ENCODE assay signal across 8 mouse cellular contexts in genomic region chr8:120393871-120394275, GRCm38 (mm10).
DNase-seq lines count a peak whose midpoint lies in the region; ATAC-seq lines count a peak whose summit lies in the region.

No protein-coding gene starts in this region.

- no peak overlapping the region for H3K4me3 ChIP-seq in heart, embryonic 11.5 days (ENCODE audit: low read depth, low read length)

- ATAC-seq in heart, embryonic 11.5 days (replicated peaks; ENCODE audit: insufficient number of reproducible peaks, low FRiP score, low TSS enrichment), result no peak
- ATAC-seq in common myeloid progenitor, adult 5-6 weeks (replicated peaks; ENCODE audit: low read depth, poor library complexity, severe bottlenecking), result 0 out of 2 replicates have a peak, but pooled peaks have one; percentile 8

- no peaks in the 10 kb centered on the region for H3K36me3 ChIP-seq in heart, embryonic 11.5 days (ENCODE audit: control insufficient read depth, insufficient read depth, low read length)

- WGBS in heart, embryonic 11.5 days (ENCODE audit: insufficient replicate concordance), result 82% methylated on average over 9 of the region's 9 CpGs

- no peaks in the 10 kb centered on the region for H3K27me3 ChIP-seq in heart, embryonic 11.5 days (ENCODE audit: control insufficient read depth, insufficient read depth, low read length)

- H3K9me3 ChIP-seq in heart, embryonic 11.5 days (replicated peaks; ENCODE audit: control insufficient read depth, low read length), result no peaks in the 10 kb centered on the region

- peaks cover 13% of the 10 kb centered on the region for H3K4me1 ChIP-seq in heart, embryonic 11.5 days (ENCODE audit: control insufficient read depth, insufficient read depth, low read length)

- H3K27ac ChIP-seq in heart, embryonic 11.5 days (ENCODE audit: low read depth, low read length), result no peak overlapping the region

- H3K9ac ChIP-seq in heart, embryonic 11.5 days (ENCODE audit: low read depth, low read length), result no peak overlapping the region

- no peak overlapping the region for H3K4me2 ChIP-seq in heart, embryonic 11.5 days

- DNase-seq in heart, adult 18-20 months, result peak; percentile 26 to 66
- peak; percentile 31 for DNase-seq in ZHBTc4 (ENCODE audit: low read depth, low spot score)
- peak; percentile 70 for DNase-seq in layer of hippocampus, adult 9-11 months
- no peak for DNase-seq in testis, postnatal 10 days (ENCODE audit: low spot score)
- DNase-seq in T-cell, adult 2 months (ENCODE audit: low spot score), result no peak
- DNase-seq in embryo, embryonic 9.5 days (ENCODE audit: extremely low spot score), result no peak

Comparison
In these comparisons a context has a peak if more than half of its experiments do, and no peak if none do; other contexts are left out.
1. DNase-seq: peak in heart, adult 18-20 months (2 of 2), ZHBTc4 (single experiment) and layer of hippocampus, adult 9-11 months (single experiment); none in testis, postnatal 10 days (single experiment), T-cell, adult 2 months (single experiment) and embryo, embryonic 9.5 days (single experiment).